Mouse (Mus musculus) urinary bladder, postnatal 36 days (tissue): ENCODE data around the gene Npl.
"Not testable (repeated sequence)": the region's sequence is repeated elsewhere in the genome, so short reads cannot be mapped to it uniquely, and the experiment has no call there.

Experiments used
- DNase-seq, 2 experiments: peaks; one replicate each; pipeline ENCODE4 v3.0.0; 2022; ENCODE audit warnings: low spot score in 2 of 2, mixed read lengths in 1 of 2

Npl gene

GRCm38 (mm10) chr1:153489132-153489531 lies 60.7 kb downstream of the Npl start:
- peak in 1 of 2 experiments; percentile 26 for DNase-seq

GRCm38 (mm10) chr1:153487500-153487879 lies 62.4 kb downstream of the Npl start, which contains the start of gene Dhx9:
TSS of gene Dhx9 (minus strand) at chr1:153487660.
- DNase-seq = peak; percentile 98 to 99

GRCm38 (mm10) chr1:153486767-153487499 lies 62.9 kb downstream of the Npl start:
- peak in 1 of 2 experiments; percentile 46 for DNase-seq

GRCm38 (mm10) chr1:153486120-153486519 lies 63.7 kb downstream of the Npl start:
- DNase-seq = not testable (repeated sequence)

GRCm38 (mm10) chr1:153485201-153485796 lies 64.5 kb downstream of the Npl start:
- DNase-seq = no peak

- DNase-seq = no peak
Measured at GRCm38 (mm10) chr1:153481025-153481412, 68.8 kb downstream of the Npl start.

GRCm38 (mm10) chr1:153480386-153481024 lies 69.3 kb downstream of the Npl start:
- DNase-seq = peak in 1 of 2 experiments; percentile 44

- DNase-seq = no peak
Measured at GRCm38 (mm10) chr1:153479296-153479695, 70.5 kb downstream of the Npl start.

- no peak for DNase-seq
Measured at GRCm38 (mm10) chr1:153461796-153462195, 88.0 kb downstream of the Npl start.

- DNase-seq = no peak
Measured at GRCm38 (mm10) chr1:153456137-153456536, 93.7 kb downstream of the Npl start.

- DNase-seq = no peak
Measured at GRCm38 (mm10) chr1:153453146-153453642, 96.7 kb downstream of the Npl start.
